Mouse (Mus musculus) hindbrain, embryonic 10.5 days (tissue): Measurements from ENCODE around the gene Lrrc55. TPM values are rescaled to one million over a fixed set of nuclear protein-coding genes. Genes with fewer than 3 reads are reported as not detected.

Experiments used
- polyA plus RNA-seq: library from polyadenylated mRNA; unstranded; fragments of >200 nt; fragmentation: Nextera tagmentation; extraction: Ambion mirVana; gene quantifications from 2 replicates; pipeline ENCODE4 v1.2.1, GENCODE M21; 2016

Lrrc55 gene
- polyA plus RNA-seq, 1 experiment from 2014 or later = 0.48 TPM

Other genes starting within 250 kb of the Lrrc55 start
- not detected in 2 replicates for gene Prg2, start 216.7 kb downstream of the Lrrc55 start, polyA plus RNA-seq
- not detected in 2 replicates for gene Prg3, start 209.0 kb downstream of the Lrrc55 start, polyA plus RNA-seq
- gene Ssrp1, start 160.0 kb downstream of the Lrrc55 start, polyA plus RNA-seq = 310 and 387 TPM in 2 replicates
- 18.0 and 20.5 TPM in 2 replicates for gene P2rx3, start 159.7 kb downstream of the Lrrc55 start, polyA plus RNA-seq
- gene Tnks1bp1, start 149.2 kb downstream of the Lrrc55 start, polyA plus RNA-seq = 29.3 and 31.2 TPM in 2 replicates
- gene Aplnr, start 61.0 kb downstream of the Lrrc55 start, polyA plus RNA-seq = 38.9 and 41.7 TPM in 2 replicates
- gene Olfr987, start 142.1 kb upstream of the Lrrc55 start, polyA plus RNA-seq = not detected in 2 replicates
- not detected in 2 replicates for gene Olfr988, start 166.0 kb upstream of the Lrrc55 start, polyA plus RNA-seq
- gene Olfr992, start 212.3 kb upstream of the Lrrc55 start, polyA plus RNA-seq = not detected in 2 replicates
- gene Olfr993, start 217.7 kb upstream of the Lrrc55 start, polyA plus RNA-seq = not detected in 2 replicates
- gene Olfr994, start 239.3 kb upstream of the Lrrc55 start, polyA plus RNA-seq = not detected in 2 replicates
- gene Olfr995, start 246.4 kb upstream of the Lrrc55 start, polyA plus RNA-seq = not detected in 2 replicates